Mouse (Mus musculus): ENCODE results near the gene Pde4b. TPM values are rescaled to one million over a fixed set of nuclear protein-coding genes. Genes with fewer than 3 reads are reported as not detected.

The Pde4b gene
- polyA plus RNA-seq, 1 experiment: 2.7 TPM

GRCm38 (mm10) chr4:102507753-102508152 lies 420.4 kb downstream of the Pde4b start:
- Histone ChIP-seq H3K27me3 (ENCODE audit: control insufficient read depth, insufficient read depth, insufficient read length) (no peaks in the 10 kb centered on the region), H3K79me3 (ENCODE audit: low read depth) (no peaks in the 10 kb centered on the region), H3K4me3 (ENCODE audit: insufficient read depth, poor library complexity, severe bottlenecking) (no peak overlapping the region), H3K79me2 (ENCODE audit: control insufficient read depth, insufficient read depth) (no peaks in the 10 kb centered on the region), H3K36me3 (ENCODE audit: control insufficient read depth, insufficient read depth) (no peaks in the 10 kb centered on the region), H3ac (ENCODE audit: control insufficient read depth, insufficient read length, low read depth) (no peak overlapping the region)
- no peak for TF ChIP-seq USF1 (IDR thresholded peaks at IDR 0.05; ENCODE audit: low read depth)
- no peak for TF ChIP-seq CTCF (IDR thresholded peaks at IDR 0.05; ENCODE audit: control insufficient read depth, insufficient read depth, insufficient read length)

- H3ac ChIP-seq (ENCODE audit: control insufficient read depth, insufficient read length, low read depth): no peak overlapping the region
- TF ChIP-seq USF1 (IDR thresholded peaks at IDR 0.05; ENCODE audit: low read depth) (no peak), CEBPB (IDR thresholded peaks at IDR 0.05; ENCODE audit: low read depth) (no peak), MYOG (IDR thresholded peaks at IDR 0.05; ENCODE audit: control insufficient read depth, extremely low read depth, insufficient read length) (no peak), MAX (IDR thresholded peaks at IDR 0.05) (no peak), MYOD1 (IDR thresholded peaks at IDR 0.05; ENCODE audit: control insufficient read depth, insufficient read length, low read depth) (no peak), CTCF (IDR thresholded peaks at IDR 0.05; ENCODE audit: control insufficient read depth, insufficient read depth, insufficient read length) (no peak), FOSL1 (IDR thresholded peaks at IDR 0.05; ENCODE audit: insufficient read depth, low read length, poor library complexity, severe bottlenecking) (no peak)
- no peaks in the 10 kb centered on the region for H3K27me3 ChIP-seq (ENCODE audit: control insufficient read depth, insufficient read depth, insufficient read length)
- no peaks in the 10 kb centered on the region for H3K79me3 ChIP-seq (ENCODE audit: low read depth)
- no peaks in the 10 kb centered on the region for H3K79me2 ChIP-seq (ENCODE audit: control insufficient read depth, insufficient read depth)
- H3K4me3 ChIP-seq (ENCODE audit: insufficient read depth, poor library complexity, severe bottlenecking): no peak overlapping the region
- no peaks in the 10 kb centered on the region for H3K36me3 ChIP-seq (ENCODE audit: control insufficient read depth, insufficient read depth)
Observed at GRCm38 (mm10) chr4:102510061-102510460, 422.7 kb downstream of the Pde4b start.

- TF ChIP-seq MAX (IDR thresholded peaks at IDR 0.05) (peak; percentile 43), MYOD1 (IDR thresholded peaks at IDR 0.05; ENCODE audit: control insufficient read depth, insufficient read length, low read depth) (peak; percentile 31), CEBPB (IDR thresholded peaks at IDR 0.05; ENCODE audit: low read depth) (no peak)
- H3K79me2 ChIP-seq (ENCODE audit: control insufficient read depth, insufficient read depth): no peaks in the 10 kb centered on the region
- no peaks in the 10 kb centered on the region for H3K36me3 ChIP-seq (ENCODE audit: control insufficient read depth, insufficient read depth)
- no peak overlapping the region for H3K4me3 ChIP-seq (ENCODE audit: insufficient read depth, poor library complexity, severe bottlenecking)
- no peaks in the 10 kb centered on the region for H3K27me3 ChIP-seq (ENCODE audit: control insufficient read depth, insufficient read depth, insufficient read length)
- no peak overlapping the region for H3ac ChIP-seq (ENCODE audit: control insufficient read depth, insufficient read length, low read depth)
- H3K79me3 ChIP-seq (ENCODE audit: low read depth): no peaks in the 10 kb centered on the region
Observed at GRCm38 (mm10) chr4:102510939-102511391, 423.6 kb downstream of the Pde4b start.

DNA sequence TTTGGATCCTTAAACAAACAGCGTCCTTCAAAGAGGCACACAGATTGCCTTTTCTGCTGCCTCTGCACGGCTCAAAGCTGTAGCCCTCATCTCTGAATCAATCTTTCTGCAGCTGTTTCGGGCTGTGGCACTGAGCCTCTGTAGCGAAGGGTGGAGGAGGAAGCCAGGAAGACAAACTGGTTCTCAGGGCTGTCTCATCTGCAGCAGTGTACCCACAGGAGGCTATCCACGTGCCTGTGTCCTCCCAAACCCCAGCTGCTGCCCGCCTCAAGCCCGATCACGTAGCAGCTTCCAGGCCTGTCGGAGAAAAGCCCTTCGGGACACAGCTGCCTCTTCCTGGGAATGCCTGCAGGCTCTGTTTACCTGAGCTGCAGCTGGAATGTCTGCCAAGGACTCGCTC lies 424.2 kb downstream of the Pde4b start:
- peak overlapping the region; percentile 14 for H3ac ChIP-seq (ENCODE audit: control insufficient read depth, insufficient read length, low read depth)
- no peak overlapping the region for H3K4me3 ChIP-seq (ENCODE audit: insufficient read depth, poor library complexity, severe bottlenecking)
- no peaks in the 10 kb centered on the region for H3K27me3 ChIP-seq (ENCODE audit: control insufficient read depth, insufficient read depth, insufficient read length)
- no peaks in the 10 kb centered on the region for H3K79me3 ChIP-seq (ENCODE audit: low read depth)
- no peaks in the 10 kb centered on the region for H3K36me3 ChIP-seq (ENCODE audit: control insufficient read depth, insufficient read depth)
- H3K79me2 ChIP-seq (ENCODE audit: control insufficient read depth, insufficient read depth): no peaks in the 10 kb centered on the region
- TF ChIP-seq CEBPB (IDR thresholded peaks at IDR 0.05; ENCODE audit: low read depth): no peak
- peak; percentile 82 for TF ChIP-seq MAX (IDR thresholded peaks at IDR 0.05)
- TF ChIP-seq MYOD1 (IDR thresholded peaks at IDR 0.05; ENCODE audit: control insufficient read depth, insufficient read length, low read depth): peak; percentile 84
- TF ChIP-seq USF1 (IDR thresholded peaks at IDR 0.05; ENCODE audit: low read depth): peak; percentile 32
- TF ChIP-seq CTCF (IDR thresholded peaks at IDR 0.05; ENCODE audit: control insufficient read depth, insufficient read depth, insufficient read length): no peak
- TF ChIP-seq MYOG (IDR thresholded peaks at IDR 0.05; ENCODE audit: control insufficient read depth, extremely low read depth, insufficient read length): no peak
- TF ChIP-seq FOSL1 (IDR thresholded peaks at IDR 0.05; ENCODE audit: insufficient read depth, low read length, poor library complexity, severe bottlenecking): no peak

- Histone ChIP-seq H3K79me2 (ENCODE audit: control insufficient read depth, insufficient read depth) (no peaks in the 10 kb centered on the region), H3K36me3 (ENCODE audit: control insufficient read depth, insufficient read depth) (no peaks in the 10 kb centered on the region), H3K79me3 (ENCODE audit: low read depth) (no peaks in the 10 kb centered on the region), H3K4me3 (ENCODE audit: insufficient read depth, poor library complexity, severe bottlenecking) (no peak overlapping the region), H3K27me3 (ENCODE audit: control insufficient read depth, insufficient read depth, insufficient read length) (no peaks in the 10 kb centered on the region), H3ac (ENCODE audit: control insufficient read depth, insufficient read length, low read depth) (no peak overlapping the region)
- TF ChIP-seq FOSL1 (IDR thresholded peaks at IDR 0.05; ENCODE audit: insufficient read depth, low read length, poor library complexity, severe bottlenecking) (no peak), CTCF (IDR thresholded peaks at IDR 0.05; ENCODE audit: control insufficient read depth, insufficient read depth, insufficient read length) (no peak), USF1 (IDR thresholded peaks at IDR 0.05; ENCODE audit: low read depth) (no peak), CEBPB (IDR thresholded peaks at IDR 0.05; ENCODE audit: low read depth) (no peak), MAX (IDR thresholded peaks at IDR 0.05) (no peak), MYOD1 (IDR thresholded peaks at IDR 0.05; ENCODE audit: control insufficient read depth, insufficient read length, low read depth) (no peak), MYOG (IDR thresholded peaks at IDR 0.05; ENCODE audit: control insufficient read depth, extremely low read depth, insufficient read length) (no peak)
Observed at GRCm38 (mm10) chr4:102512940-102513339, 425.6 kb downstream of the Pde4b start.

DNA sequence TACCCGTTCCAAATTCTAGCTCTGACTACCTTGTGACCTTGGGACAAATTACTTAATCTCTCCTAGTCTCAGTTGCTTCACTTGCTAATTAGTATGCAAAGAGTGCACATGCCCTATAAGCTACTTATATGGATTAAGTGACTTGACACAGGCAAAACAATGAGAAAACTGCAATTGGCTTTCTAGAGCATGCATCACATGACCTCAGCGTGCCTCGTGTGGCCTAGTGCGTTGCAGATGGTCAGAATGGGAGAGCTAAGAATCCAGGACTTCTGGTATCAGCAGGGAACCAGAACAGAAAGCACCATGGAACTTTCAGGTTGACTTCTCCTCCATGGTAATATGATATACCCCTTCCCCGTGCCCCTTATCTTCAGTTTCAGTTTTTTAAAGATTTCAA lies 426.2 kb downstream of the Pde4b start:
- Histone ChIP-seq H3K79me2 (ENCODE audit: control insufficient read depth, insufficient read depth) (no peaks in the 10 kb centered on the region), H3K27me3 (ENCODE audit: control insufficient read depth, insufficient read depth, insufficient read length) (no peaks in the 10 kb centered on the region), H3K4me3 (ENCODE audit: insufficient read depth, poor library complexity, severe bottlenecking) (no peak overlapping the region), H3ac (ENCODE audit: control insufficient read depth, insufficient read length, low read depth) (no peak overlapping the region), H3K79me3 (ENCODE audit: low read depth) (no peaks in the 10 kb centered on the region), H3K36me3 (ENCODE audit: control insufficient read depth, insufficient read depth) (no peaks in the 10 kb centered on the region)
- TF ChIP-seq FOSL1 (IDR thresholded peaks at IDR 0.05; ENCODE audit: insufficient read depth, low read length, poor library complexity, severe bottlenecking) (no peak), USF1 (IDR thresholded peaks at IDR 0.05; ENCODE audit: low read depth) (peak; percentile 13), MAX (IDR thresholded peaks at IDR 0.05) (no peak), CEBPB (IDR thresholded peaks at IDR 0.05; ENCODE audit: low read depth) (no peak), MYOG (IDR thresholded peaks at IDR 0.05; ENCODE audit: control insufficient read depth, extremely low read depth, insufficient read length) (no peak)

Data from C2C12 (cell line).